Mouse (Mus musculus) intestine, embryonic 14.5 days (tissue): ENCODE results near the gene Ube2f. TPM values are rescaled to one million over a fixed set of nuclear protein-coding genes. Genes with fewer than 3 reads are reported as not detected.

Experiments
- ATAC-seq: fragments of 200-750 bp; cut with Nextera tagmentation; replicated peaks from 2 replicates; pipeline ENCODE4 v1.8.0; 2017; ENCODE audit warnings: low read depth, moderate number of reproducible peaks, moderate TSS enrichment, moderate library complexity; ENCODE audit not compliant: low FRiP score, low TSS enrichment
- DNase-seq: peaks from one replicate; pipeline ENCODE4 v3.0.0-alpha.2; 2018; ENCODE audit warnings: low spot score
- H3K27ac ChIP-seq: fragments of 300-500 bp; sonication (generic); 2 replicates; pipeline ENCODE4 v1.5.1; 2014; ENCODE audit warnings: low read depth, mild to moderate bottlenecking, control low read depth
- H3K27me3 ChIP-seq: fragments of 300-500 bp; sonication (generic); replicated peaks from 2 replicates; pipeline ENCODE4 v1.6.1; 2014; ENCODE audit warnings: low read length, control low read depth; ENCODE audit not compliant: control insufficient read depth, insufficient read depth
- H3K36me3 ChIP-seq: fragments of 300-500 bp; sonication (generic); 2 replicates; pipeline ENCODE4 v1.6.1; 2014; ENCODE audit warnings: low read length, control low read depth; ENCODE audit not compliant: control insufficient read depth, insufficient read depth
- H3K4me1 ChIP-seq: fragments of 300-500 bp; sonication (generic); replicated peaks from 2 replicates; pipeline ENCODE4 v1.6.1; 2014; ENCODE audit warnings: low read length, control low read depth, mixed read lengths; ENCODE audit not compliant: control insufficient read depth, insufficient read depth
- H3K4me2 ChIP-seq: fragments of 300-500 bp; sonication (generic); 2 replicates; pipeline ENCODE4 v1.6.1; 2014; ENCODE audit warnings: low read length
- H3K4me3 ChIP-seq: fragments of 300-500 bp; sonication (generic); 2 replicates; pipeline ENCODE4 v1.5.1; 2014; ENCODE audit warnings: low read depth, low read length, control low read depth, mixed read lengths
- H3K9ac ChIP-seq: fragments of 300-500 bp; sonication (generic); 2 replicates; pipeline ENCODE4 v1.6.1; 2014; ENCODE audit warnings: mild to moderate bottlenecking, low read length
- H3K9me3 ChIP-seq: fragments of 300-500 bp; sonication (generic); 2 replicates; pipeline ENCODE4 v1.6.1; 2016; ENCODE audit warnings: low read length, control low read depth; ENCODE audit not compliant: control insufficient read depth
- WGBS: fragments of 180-500 bp; shearing (Covaris S2); extraction: QIAGEN DNeasy Blood & Tissue Kit; methylation state at CpG from one replicate; pipeline ENCODE4 v1.1.7; 2014; 5-methylcytosine and 5-hydroxymethylcytosine counted together
- polyA plus RNA-seq: library from polyadenylated mRNA; unstranded; fragments of >200 nt; fragmentation: Nextera tagmentation; extraction: Ambion mirVana; gene quantifications from 2 replicates; pipeline ENCODE4 v1.2.1, GENCODE M21; 2014

Gene Ube2f
- 69.9 and 71.6 TPM in 2 replicates for polyA plus RNA-seq

GRCm38 (mm10) chr1:91249564-91250414 lies at the start of gene Ube2f:
TSS of gene Ube2f (plus strand) at chr1:91250304.
- Histone ChIP-seq H3K4me1 (peaks cover 14% of the 10 kb centered on the region), H3K27me3 (no peaks in the 10 kb centered on the region), H3K9ac (peak within 1 kb of the TSS; percentile 93), H3K4me2 (peak within 1 kb of the TSS; percentile 87), H3K9me3 (no peaks in the 10 kb centered on the region), H3K27ac (peak within 1 kb of the TSS; percentile 89), H3K4me3 (peak within 1 kb of the TSS; percentile 94), H3K36me3 (peaks cover 5% of the 10 kb centered on the region; the same call in 1 of the 2 replicates)
- WGBS = under 1% methylated on average over 43 of the region's 43 CpGs
- ATAC-seq (peak; percentile 100), DNase-seq (peak; percentile 90)

GRCm38 (mm10) chr1:91201122-91201521 lies 49.0 kb upstream of the Ube2f start:
- WGBS = 67% methylated on average over 3 of the region's 3 CpGs
- H3K36me3 ChIP-seq = no peaks in the 10 kb centered on the region

GRCm38 (mm10) chr1:91204221-91204765 lies 45.8 kb upstream of the Ube2f start:
- Histone ChIP-seq H3K27me3 (no peaks in the 10 kb centered on the region), H3K9me3 (no peaks in the 10 kb centered on the region), H3K4me3 (no peak overlapping the region), H3K36me3 (no peaks in the 10 kb centered on the region), H3K4me1 (no peaks in the 10 kb centered on the region), H3K9ac (no peak overlapping the region), H3K27ac (no peak overlapping the region), H3K4me2 (no peak overlapping the region)
- 79% methylated on average over 5 of the region's 5 CpGs for WGBS
- ATAC-seq (no peak), DNase-seq (no peak)

More at GRCm38 (mm10) chr1:91201122-91201521, 49.0 kb upstream of the Ube2f start:
- H3K4me1 ChIP-seq = no peaks in the 10 kb centered on the region
- no peaks in the 10 kb centered on the region for H3K27me3 ChIP-seq
- no peak overlapping the region for H3K27ac ChIP-seq
- no peak overlapping the region for H3K9ac ChIP-seq
- no peaks in the 10 kb centered on the region for H3K9me3 ChIP-seq
- ATAC-seq (no peak), DNase-seq (no peak)
- no peak overlapping the region for H3K4me2 ChIP-seq
- H3K4me3 ChIP-seq = no peak overlapping the region

- Histone ChIP-seq H3K27me3 (no peaks in the 10 kb centered on the region), H3K27ac (no peak overlapping the region), H3K4me3 (no peak overlapping the region), H3K36me3 (no peaks in the 10 kb centered on the region), H3K9me3 (no peaks in the 10 kb centered on the region), H3K9ac (no peak overlapping the region), H3K4me2 (no peak overlapping the region), H3K4me1 (no peaks in the 10 kb centered on the region)
- no peak for ATAC-seq
- 72% methylated on average over 6 of the region's 6 CpGs for WGBS
- no peak for DNase-seq
These were observed 44.5 kb upstream of the Ube2f start for GRCm38 (mm10) chr1:91205651-91206050.

- Histone ChIP-seq H3K4me1 (0 out of 2 replicates have a peak, but pooled peaks cover 2% of the 10 kb centered on the region), H3K27me3 (no peaks in the 10 kb centered on the region), H3K4me3 (no peak overlapping the region), H3K4me2 (no peak overlapping the region), H3K9ac (no peak overlapping the region), H3K36me3 (no peaks in the 10 kb centered on the region), H3K27ac (no peak overlapping the region), H3K9me3 (no peaks in the 10 kb centered on the region)
- DNase-seq = no peak
- ATAC-seq = no peak
- WGBS = 78% methylated on average over 8 of the region's 8 CpGs
These were observed 43.8 kb upstream of the Ube2f start for GRCm38 (mm10) chr1:91206336-91206735.

GRCm38 (mm10) chr1:91206873-91207272 lies 43.2 kb upstream of the Ube2f start:
- 70% methylated on average over 5 of the region's 5 CpGs for WGBS
- no peak overlapping the region for H3K4me3 ChIP-seq
- no peak overlapping the region for H3K4me2 ChIP-seq
- no peaks in the 10 kb centered on the region for H3K9me3 ChIP-seq
- H3K9ac ChIP-seq = no peak overlapping the region
- H3K36me3 ChIP-seq = no peaks in the 10 kb centered on the region
- ATAC-seq = no peak
- no peak overlapping the region for H3K27ac ChIP-seq
- DNase-seq = no peak
- H3K4me1 ChIP-seq = peaks cover 7% of the 10 kb centered on the region; the same call in 1 of the 2 replicates
- no peaks in the 10 kb centered on the region for H3K27me3 ChIP-seq

- DNase-seq (no peak), ATAC-seq (no peak)
- WGBS = 74% methylated on average over 3 of the region's 3 CpGs
- H3K36me3 ChIP-seq = no peaks in the 10 kb centered on the region
- no peak overlapping the region for H3K4me3 ChIP-seq
- H3K9ac ChIP-seq = no peak overlapping the region
- no peak overlapping the region for H3K27ac ChIP-seq
- H3K27me3 ChIP-seq = no peaks in the 10 kb centered on the region
- peaks cover 9% of the 10 kb centered on the region; the same call in 1 of the 2 replicates for H3K4me1 ChIP-seq
- no peak overlapping the region for H3K4me2 ChIP-seq
- no peaks in the 10 kb centered on the region for H3K9me3 ChIP-seq
These were observed 42.6 kb upstream of the Ube2f start for GRCm38 (mm10) chr1:91207334-91208074.

- ATAC-seq (no peak), DNase-seq (no peak)
- Histone ChIP-seq H3K4me1 (peaks cover 9% of the 10 kb centered on the region; the same call in 1 of the 2 replicates), H3K27ac (no peak overlapping the region), H3K4me2 (no peak overlapping the region), H3K27me3 (no peaks in the 10 kb centered on the region), H3K9ac (no peak overlapping the region), H3K36me3 (no peaks in the 10 kb centered on the region), H3K9me3 (no peaks in the 10 kb centered on the region), H3K4me3 (no peak overlapping the region)
- WGBS = 89% methylated on average over 6 of the region's 6 CpGs
These were observed 40.8 kb upstream of the Ube2f start for GRCm38 (mm10) chr1:91209343-91209742.
